Mouse (Mus musculus) embryonic facial prominence, embryonic 11.5 days (tissue): ENCODE measurements around the gene Plxna4. TPM values are rescaled to one million over a fixed set of nuclear protein-coding genes. Genes with fewer than 3 reads are reported as not detected.

Experiments
- ATAC-seq: fragments of 200-750 bp; cut with Nextera tagmentation; replicated peaks from 2 replicates; pipeline ENCODE4 v1.8.0; 2017; ENCODE audit warnings: low read depth; ENCODE audit not compliant: insufficient number of reproducible peaks, low FRiP score, low TSS enrichment
- DNase-seq: peaks from one replicate; pipeline ENCODE4 v3.0.0-alpha.2; 2015; ENCODE audit warnings: low spot score
- H3K27ac ChIP-seq: fragments of 300-500 bp; sonication (generic); replicated peaks from 2 replicates; pipeline ENCODE4 v1.5.1; 2014; ENCODE audit warnings: mild to moderate bottlenecking, low read depth, low read length, control low read depth
- H3K27me3 ChIP-seq: fragments of 300-500 bp; sonication (generic); 2 replicates; pipeline ENCODE4 v1.6.1; 2014; ENCODE audit warnings: mild to moderate bottlenecking, low read length, moderate library complexity, mixed read lengths; ENCODE audit not compliant: control insufficient read depth, insufficient read depth
- H3K36me3 ChIP-seq: fragments of 300-500 bp; sonication (generic); replicated peaks from 2 replicates; pipeline ENCODE4 v1.6.1; 2014; ENCODE audit warnings: low read depth, mild to moderate bottlenecking, low read length, moderate library complexity, mixed read lengths; ENCODE audit not compliant: control insufficient read depth, insufficient read depth
- H3K4me1 ChIP-seq: fragments of 300-500 bp; sonication (generic); 2 replicates; pipeline ENCODE4 v1.6.1; 2014; ENCODE audit warnings: low read length, mixed read lengths; ENCODE audit not compliant: control insufficient read depth, insufficient read depth
- H3K4me2 ChIP-seq: fragments of 300-500 bp; sonication (generic); 2 replicates; pipeline ENCODE4 v1.6.1; 2014; ENCODE audit warnings: low read depth, mild to moderate bottlenecking, control low read depth, low read length, moderate library complexity
- H3K4me3 ChIP-seq: fragments of 300-500 bp; sonication (generic); 2 replicates; pipeline ENCODE4 v1.5.1; 2014; ENCODE audit warnings: low read depth, low read length, control low read depth
- H3K9ac ChIP-seq: fragments of 300-500 bp; sonication (generic); replicated peaks from 2 replicates; pipeline ENCODE4 v1.6.1; 2014; ENCODE audit warnings: mild to moderate bottlenecking, control low read depth, low read length
- H3K9me3 ChIP-seq: fragments of 300-500 bp; sonication (generic); replicated peaks from 2 replicates; pipeline ENCODE4 v1.6.1; 2016; ENCODE audit warnings: mild to moderate bottlenecking, low read length, inconsistent platforms, mixed read lengths; ENCODE audit not compliant: control insufficient read depth
- WGBS: fragments of 180-500 bp; shearing (Covaris S2); extraction: QIAGEN DNeasy Blood & Tissue Kit; methylation state at CpG from one replicate; pipeline ENCODE4 v1.1.7; 2014; 5-methylcytosine and 5-hydroxymethylcytosine counted together
- polyA plus RNA-seq: library from polyadenylated mRNA; unstranded; fragments of >200 nt; fragmentation: Nextera tagmentation; extraction: Ambion mirVana; gene quantifications from 2 replicates; pipeline ENCODE4 v1.2.1, GENCODE M21; 2014

Gene Plxna4
- polyA plus RNA-seq, 1 experiment from 2014 or later: 3.2 TPM

- Histone ChIP-seq H3K9me3 (no peaks in the 10 kb centered on the region), H3K4me3 (no peak overlapping the region), H3K9ac (no peak overlapping the region), H3K4me1 (no peaks in the 10 kb centered on the region), H3K36me3 (no peaks in the 10 kb centered on the region), H3K27ac (no peak overlapping the region), H3K4me2 (no peak overlapping the region), H3K27me3 (no peaks in the 10 kb centered on the region)
- 47% methylated on average over 3 of the region's 3 CpGs for WGBS
- no peak for ATAC-seq
- no peak for DNase-seq
Measured at GRCm38 (mm10) chr6:32471639-32472038, 116.4 kb downstream of the Plxna4 start.

GRCm38 (mm10) chr6:32469196-32469595, 118.8 kb downstream of the Plxna4 start:
- Histone ChIP-seq H3K4me1 (no peaks in the 10 kb centered on the region), H3K27ac (no peak overlapping the region), H3K9ac (no peak overlapping the region), H3K4me3 (no peak overlapping the region), H3K9me3 (no peaks in the 10 kb centered on the region), H3K4me2 (no peak overlapping the region), H3K36me3 (no peaks in the 10 kb centered on the region), H3K27me3 (no peaks in the 10 kb centered on the region)
- WGBS: 55% methylated on average over 5 of the region's 5 CpGs
- DNase-seq: no peak
- ATAC-seq: no peak

GRCm38 (mm10) chr6:32465129-32465528, 122.9 kb downstream of the Plxna4 start:
- Histone ChIP-seq H3K4me2 (no peak overlapping the region), H3K36me3 (no peaks in the 10 kb centered on the region), H3K27me3 (no peaks in the 10 kb centered on the region), H3K4me1 (no peaks in the 10 kb centered on the region), H3K9me3 (no peaks in the 10 kb centered on the region), H3K9ac (no peak overlapping the region), H3K4me3 (no peak overlapping the region), H3K27ac (no peak overlapping the region)
- ATAC-seq (no peak), DNase-seq (no peak)
- 80% methylated on average over 8 of the region's 8 CpGs for WGBS

GRCm38 (mm10) chr6:32464637-32465036, 123.4 kb downstream of the Plxna4 start:
- Histone ChIP-seq H3K4me2 (no peak overlapping the region), H3K4me1 (no peaks in the 10 kb centered on the region), H3K4me3 (no peak overlapping the region), H3K9me3 (no peaks in the 10 kb centered on the region), H3K27me3 (no peaks in the 10 kb centered on the region), H3K27ac (no peak overlapping the region), H3K36me3 (no peaks in the 10 kb centered on the region), H3K9ac (no peak overlapping the region)
- WGBS: 46% methylated on average over 8 of the region's 8 CpGs
- ATAC-seq: no peak
- DNase-seq: no peak

GRCm38 (mm10) chr6:32464046-32464445, 123.9 kb downstream of the Plxna4 start:
- no peaks in the 10 kb centered on the region for H3K4me1 ChIP-seq
- H3K27ac ChIP-seq: no peak overlapping the region
- H3K9ac ChIP-seq: no peak overlapping the region
- H3K27me3 ChIP-seq: no peaks in the 10 kb centered on the region
- no peak overlapping the region for H3K4me2 ChIP-seq
- DNase-seq: no peak
- no peak overlapping the region for H3K4me3 ChIP-seq
- H3K36me3 ChIP-seq: no peaks in the 10 kb centered on the region
- no peaks in the 10 kb centered on the region for H3K9me3 ChIP-seq
- WGBS: 68% methylated on average over 4 of the region's 4 CpGs
- no peak for ATAC-seq

- H3K4me3 ChIP-seq: no peak overlapping the region
- DNase-seq: no peak
- no peaks in the 10 kb centered on the region for H3K9me3 ChIP-seq
- H3K27ac ChIP-seq: no peak overlapping the region
- H3K4me2 ChIP-seq: no peak overlapping the region
- ATAC-seq: no peak
- 76% methylated on average over 8 of the region's 8 CpGs for WGBS
- no peak overlapping the region for H3K9ac ChIP-seq
- H3K27me3 ChIP-seq: no peaks in the 10 kb centered on the region
- H3K4me1 ChIP-seq: no peaks in the 10 kb centered on the region
- H3K36me3 ChIP-seq: no peaks in the 10 kb centered on the region
Measured at GRCm38 (mm10) chr6:32460400-32460799, 127.6 kb downstream of the Plxna4 start.

GRCm38 (mm10) chr6:32456641-32457040, 131.4 kb downstream of the Plxna4 start:
- no peaks in the 10 kb centered on the region for H3K9me3 ChIP-seq
- no peaks in the 10 kb centered on the region for H3K4me1 ChIP-seq
- no peak overlapping the region for H3K27ac ChIP-seq
- ATAC-seq (no peak), DNase-seq (no peak)
- no peak overlapping the region for H3K4me3 ChIP-seq
- 78% methylated on average over 3 of the region's 3 CpGs for WGBS
- H3K27me3 ChIP-seq: no peaks in the 10 kb centered on the region
- H3K36me3 ChIP-seq: no peaks in the 10 kb centered on the region
- H3K4me2 ChIP-seq: no peak overlapping the region
- no peak overlapping the region for H3K9ac ChIP-seq

GRCm38 (mm10) chr6:32451851-32452250, 136.1 kb downstream of the Plxna4 start:
- H3K9ac ChIP-seq: no peak overlapping the region
- DNase-seq (no peak), ATAC-seq (no peak)
- no peaks in the 10 kb centered on the region for H3K36me3 ChIP-seq
- no peaks in the 10 kb centered on the region for H3K9me3 ChIP-seq
- H3K4me2 ChIP-seq: no peak overlapping the region
- H3K27me3 ChIP-seq: no peaks in the 10 kb centered on the region
- H3K27ac ChIP-seq: no peak overlapping the region
- H3K4me3 ChIP-seq: no peak overlapping the region
- no peaks in the 10 kb centered on the region for H3K4me1 ChIP-seq
